Mouse (Mus musculus): ENCODE results near the gene Btbd35f29. TPM values are rescaled to one million over a fixed set of nuclear protein-coding genes. Genes with fewer than 3 reads are reported as not detected.
"Not testable (repeated sequence)": the region's sequence is repeated elsewhere in the genome, so short reads cannot be mapped to it uniquely, and the experiment has no call there.

The Btbd35f29 gene
- not detected for total RNA-seq (2021)
- long read RNA-seq, experiment 1: 0 reads
- long read RNA-seq, experiment 2: 0 reads

DNA sequence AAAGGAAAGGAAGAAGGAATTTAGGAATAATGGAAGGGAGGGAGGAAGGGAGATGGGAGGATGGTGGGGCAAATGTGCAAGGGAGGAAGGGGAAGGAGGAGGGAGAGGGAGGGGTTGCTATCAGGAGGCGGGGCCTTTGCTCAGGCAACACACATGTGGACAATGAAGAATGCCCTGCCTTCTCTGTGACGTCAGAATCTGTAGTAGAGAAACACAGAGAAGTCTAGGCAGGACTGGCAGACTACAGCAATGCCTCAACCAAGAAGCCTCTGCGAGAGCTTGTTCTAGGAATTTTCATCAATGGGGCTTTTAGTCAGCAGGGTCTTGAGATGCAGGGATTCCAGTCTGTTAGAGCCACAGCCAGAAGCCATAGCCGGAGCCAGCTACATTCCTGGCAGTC lies at the start of gene Btbd35f29:
TSS of gene Btbd35f29 (plus strand) at position 301 of the 400 bp plus-strand sequence.
- DNase-seq (ENCODE audit: low spot score in 2 of 2): not testable (repeated sequence)

DNA sequence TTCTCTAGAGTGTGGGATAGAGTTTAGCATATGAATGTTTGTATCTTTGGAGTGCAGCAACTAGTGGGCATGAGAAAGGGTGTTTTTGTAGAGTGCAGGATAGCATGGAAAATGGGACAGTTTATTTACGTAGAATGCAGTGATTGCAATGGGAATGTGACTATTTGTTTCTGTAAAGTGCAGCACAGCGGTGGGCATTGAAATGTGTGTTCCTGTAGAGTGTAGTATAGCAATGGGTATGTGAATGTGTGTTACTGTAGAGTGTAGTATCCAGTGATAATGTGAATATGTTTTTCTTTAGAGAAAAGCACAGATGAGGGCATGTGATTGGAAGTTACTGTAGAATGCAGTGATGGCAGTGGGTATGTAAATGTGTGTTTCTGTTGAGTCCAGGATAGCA lies 23.9 kb downstream of the Btbd35f29 start:
- DNase-seq (ENCODE audit: low spot score in 2 of 2): not testable (repeated sequence)

DNA sequence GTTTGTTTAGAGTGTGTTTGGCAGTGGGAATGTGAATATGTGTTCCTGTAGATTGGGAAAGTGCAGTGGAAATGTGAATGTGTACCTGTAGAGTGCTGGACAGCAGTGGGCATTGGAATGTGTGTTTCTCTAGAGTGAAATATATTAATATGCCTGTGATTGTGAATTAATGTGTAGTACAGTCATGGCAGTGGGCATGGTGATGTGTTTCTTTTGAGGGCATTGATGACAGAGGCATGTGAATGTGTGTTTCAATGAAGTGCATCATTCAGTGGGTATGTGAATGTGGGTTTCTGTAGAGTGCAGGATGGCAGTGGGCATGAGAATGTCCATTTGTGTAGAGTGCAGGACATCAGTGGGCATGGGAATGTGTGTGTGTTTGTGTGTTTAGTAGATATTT lies 27.7 kb downstream of the Btbd35f29 start:
- DNase-seq (ENCODE audit: low spot score in 2 of 2): not testable (repeated sequence)

DNA sequence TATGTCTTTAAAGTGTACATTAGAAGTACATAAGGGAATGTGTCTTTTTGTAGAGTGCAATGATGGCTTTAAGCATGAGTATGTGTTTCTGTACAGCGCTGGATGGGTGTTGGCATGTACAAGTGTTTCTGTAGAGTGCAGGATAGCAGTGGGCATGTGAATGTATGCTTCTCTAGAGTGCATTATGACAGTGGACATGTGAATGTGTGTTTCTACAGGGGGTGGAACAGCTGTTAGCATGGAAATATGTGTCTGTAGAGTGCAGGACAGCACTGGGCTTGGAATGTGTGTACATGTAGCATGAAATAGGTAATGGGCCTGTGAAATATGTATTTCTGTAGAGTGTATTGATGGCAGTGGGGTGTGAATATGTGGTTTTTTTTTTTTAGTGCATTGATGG lies 28.4 kb downstream of the Btbd35f29 start:
- not testable (repeated sequence) for DNase-seq (ENCODE audit: low spot score in 2 of 2)

DNA sequence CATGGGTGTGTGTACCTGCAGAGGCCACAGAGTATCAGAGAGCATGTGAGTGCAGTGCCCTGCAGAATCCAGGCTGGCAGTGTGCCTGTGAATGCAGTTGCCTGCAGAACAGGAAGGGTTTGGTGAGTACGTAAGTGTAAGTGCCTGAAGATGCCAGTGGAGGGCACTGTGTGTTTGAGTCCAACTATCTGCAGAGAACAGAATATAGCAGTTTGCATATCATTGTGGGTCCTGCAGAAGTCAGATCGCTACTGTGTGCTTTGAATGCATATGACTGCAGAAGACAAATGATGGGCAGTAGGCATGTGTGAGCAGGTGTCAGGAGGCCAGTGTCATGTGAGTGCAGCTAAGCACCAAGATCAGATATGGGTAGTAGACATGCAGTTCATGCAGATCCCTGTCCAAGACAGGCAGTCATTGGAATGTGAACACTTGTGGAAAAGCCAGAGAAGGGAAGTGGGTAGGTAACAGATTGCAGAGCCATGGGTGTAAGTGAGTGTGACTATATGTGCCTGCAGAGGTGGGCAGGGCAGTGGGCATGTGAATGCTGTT lies 41.1 kb downstream of the Btbd35f29 start:
- not testable (repeated sequence) for DNase-seq (ENCODE audit: low spot score in 2 of 2)

DNA sequence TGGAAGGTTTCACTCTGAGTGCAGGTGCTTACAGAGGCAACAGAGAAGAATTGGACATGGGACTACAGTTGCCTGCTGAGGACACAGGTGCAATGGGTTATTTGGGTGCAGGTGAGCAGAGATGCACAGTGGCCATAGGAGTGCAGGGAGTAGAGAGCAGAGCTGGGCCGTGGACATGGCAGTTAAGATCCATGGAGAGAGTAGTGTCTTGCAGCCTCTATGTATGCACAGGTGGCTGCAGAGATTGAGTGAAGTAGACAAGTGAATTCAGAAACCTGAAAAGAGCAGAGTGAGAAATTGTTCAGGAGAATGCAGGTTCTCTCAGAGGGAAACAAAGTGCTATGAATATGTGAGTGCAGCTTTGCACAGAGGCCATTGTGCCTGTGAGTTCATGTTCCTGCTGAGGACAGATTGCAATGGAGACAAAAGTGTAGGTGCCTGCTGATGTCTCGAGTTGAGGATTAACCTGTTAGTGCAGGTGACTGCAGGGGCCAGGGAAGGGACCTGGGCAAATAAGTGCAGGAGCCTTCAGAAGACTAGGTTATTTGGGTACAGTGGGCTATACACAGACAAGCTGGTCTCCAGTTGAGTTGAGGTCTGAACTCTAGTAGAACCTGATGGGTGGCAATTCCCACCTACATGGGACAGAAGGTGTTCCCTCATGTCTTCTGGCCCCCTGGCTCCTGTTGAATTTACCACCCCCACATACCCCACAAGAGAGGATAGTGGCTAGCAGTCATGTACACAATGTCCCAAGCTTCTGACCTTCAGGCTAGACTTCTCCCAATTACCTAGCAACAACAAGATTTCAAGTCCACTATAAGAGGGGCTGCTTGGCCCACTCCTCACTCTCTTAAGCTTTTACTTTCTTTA lies 42.2 kb downstream of the Btbd35f29 start:
- not testable (repeated sequence) for DNase-seq (ENCODE audit: low spot score in 2 of 2)

DNA sequence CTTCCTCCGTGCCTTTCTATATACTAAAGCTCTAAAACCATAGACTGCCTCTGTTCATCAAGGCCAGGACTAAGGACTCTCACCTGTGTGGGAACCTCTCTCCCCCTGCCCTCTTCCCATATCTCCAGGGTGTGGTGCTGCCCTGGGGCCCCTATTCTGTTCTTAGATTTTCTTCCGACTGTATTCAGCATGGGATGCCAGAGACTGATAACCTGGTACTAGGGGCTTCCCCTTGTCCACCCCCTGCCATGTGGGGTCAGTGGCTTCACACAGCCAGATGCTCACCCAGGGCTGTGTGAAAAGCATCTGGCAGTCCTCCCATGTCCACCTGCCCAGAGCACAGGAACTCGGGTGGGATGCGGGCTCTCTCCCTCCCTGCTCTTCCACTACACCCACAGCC lies 43.1 kb downstream of the Btbd35f29 start:
- DNase-seq (ENCODE audit: low spot score in 2 of 2): not testable (repeated sequence)

DNA sequence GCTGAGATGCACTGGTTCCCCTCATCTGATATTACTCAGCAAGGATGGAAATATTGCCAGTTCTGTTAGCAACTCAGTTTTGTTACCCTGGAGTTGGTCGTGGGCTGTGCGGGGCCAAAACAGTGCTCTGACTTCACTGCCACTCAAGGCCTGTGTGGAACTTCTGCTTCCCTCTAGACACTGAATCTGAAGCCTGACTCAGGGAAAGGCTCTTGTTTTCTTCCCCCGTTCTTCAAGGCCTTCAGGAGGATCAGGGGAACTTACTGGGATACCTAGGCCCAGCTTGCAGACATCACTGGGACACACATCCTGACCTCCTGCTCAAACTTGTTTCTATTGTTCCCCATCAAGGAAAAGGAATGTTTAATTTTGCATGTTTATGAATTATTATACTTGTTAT lies 45.2 kb downstream of the Btbd35f29 start:
- DNase-seq (ENCODE audit: low spot score in 2 of 2): not testable (repeated sequence)

DNA sequence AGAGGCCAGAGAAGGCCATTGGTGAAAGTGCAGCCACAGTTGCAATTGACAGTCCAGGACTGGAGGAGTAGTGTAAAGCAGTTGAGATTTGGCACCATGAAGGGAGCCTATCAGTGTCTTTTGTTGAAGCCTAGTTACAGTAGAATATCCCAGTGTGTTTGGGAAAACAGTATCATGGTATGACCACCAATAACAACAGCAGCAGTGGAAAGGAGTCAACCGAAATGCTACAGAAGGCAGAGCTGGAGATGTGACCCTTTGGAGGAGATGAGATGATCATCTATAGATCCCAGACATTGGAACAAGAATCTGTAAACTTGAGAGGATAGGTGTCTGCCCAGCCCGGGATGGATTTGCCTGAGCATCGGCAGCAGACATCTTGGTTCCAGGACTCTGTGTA lies 47.7 kb downstream of the Btbd35f29 start:
- DNase-seq (ENCODE audit: low spot score in 2 of 2): not testable (repeated sequence)

Other genes with a start within 250 kb of the Btbd35f29 start
- not detected for gene Spin2f, start 136.2 kb downstream of the Btbd35f29 start, total RNA-seq (2021)
- not detected for gene Btbd35f26, start 218.8 kb downstream of the Btbd35f29 start, total RNA-seq (2021)

Data from left cerebral cortex, adult 18-20 months (tissue).